Mouse (Mus musculus): ENCODE measurements around the gene Leo1.

DNA sequence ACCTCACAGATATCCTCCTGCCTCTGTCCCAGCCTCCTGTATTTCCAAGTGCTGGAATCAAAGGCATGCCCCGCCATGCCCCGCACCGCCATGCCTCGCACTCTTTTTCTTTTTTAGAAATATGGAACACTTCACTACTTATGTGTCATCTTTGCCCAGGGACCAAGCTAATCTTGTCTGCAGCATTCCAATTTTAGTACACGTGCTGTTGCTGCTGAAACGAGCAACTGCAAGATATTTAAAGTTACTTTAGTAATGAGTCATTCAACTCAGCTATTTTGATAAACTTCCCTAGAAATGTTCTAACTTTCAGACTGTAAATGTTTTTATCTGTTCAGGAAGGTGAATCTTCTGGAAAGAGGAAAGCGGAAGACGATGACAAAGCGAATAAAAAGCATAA is 24.5 kb downstream of the Leo1 start:
- TF ChIP-seq CTCF (IDR thresholded peaks at IDR 0.05; ENCODE audit: borderline replicate concordance, control insufficient read depth, extremely low read depth, insufficient read depth, low read length, poor library complexity) (no peak), POLR2A (IDR thresholded peaks at IDR 0.05; ENCODE audit: control insufficient read depth, extremely low read depth, insufficient read depth, low read length, poor library complexity) (no peak)
